Mouse (Mus musculus) urinary bladder, postnatal 14 days (tissue): ENCODE results near the gene Gm49450.
"Not testable (repeated sequence)": the region's sequence is repeated elsewhere in the genome, so short reads cannot be mapped to it uniquely, and the experiment has no call there.

ENCODE experiments used
- DNase-seq: peaks from one replicate; pipeline ENCODE4 v3.0.0; 2021; ENCODE audit warnings: low spot score

Gene Gm49450

DNA sequence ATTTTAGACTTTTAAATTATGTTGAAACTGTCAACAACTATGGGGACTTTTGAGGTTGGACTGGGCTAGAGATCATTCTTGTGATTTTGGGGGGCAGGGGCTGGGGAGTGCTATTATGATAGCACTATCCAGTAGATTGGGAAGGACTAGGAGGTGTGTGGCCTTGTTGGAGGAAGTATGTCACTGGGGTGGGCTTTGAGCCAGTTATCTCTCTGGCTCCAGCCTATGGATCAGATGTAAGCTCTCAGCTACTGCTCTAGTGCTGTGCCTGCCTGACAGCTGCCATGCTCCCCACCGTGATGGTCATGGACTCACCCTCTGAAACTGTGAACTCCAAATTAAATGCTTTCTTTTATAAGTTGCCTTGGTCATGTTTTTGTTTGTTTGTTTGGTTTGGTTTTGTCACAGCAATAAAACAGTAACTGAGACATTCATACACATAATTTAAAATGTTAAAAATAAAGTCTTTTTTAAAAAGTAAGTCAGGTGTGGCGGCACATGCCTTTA lies 30.3 kb downstream of the Gm49450 start:
- no peak for DNase-seq

GRCm38 (mm10) chr15:98922581-98922980 lies 30.8 kb downstream of the Gm49450 start:
- no peak for DNase-seq

DNA sequence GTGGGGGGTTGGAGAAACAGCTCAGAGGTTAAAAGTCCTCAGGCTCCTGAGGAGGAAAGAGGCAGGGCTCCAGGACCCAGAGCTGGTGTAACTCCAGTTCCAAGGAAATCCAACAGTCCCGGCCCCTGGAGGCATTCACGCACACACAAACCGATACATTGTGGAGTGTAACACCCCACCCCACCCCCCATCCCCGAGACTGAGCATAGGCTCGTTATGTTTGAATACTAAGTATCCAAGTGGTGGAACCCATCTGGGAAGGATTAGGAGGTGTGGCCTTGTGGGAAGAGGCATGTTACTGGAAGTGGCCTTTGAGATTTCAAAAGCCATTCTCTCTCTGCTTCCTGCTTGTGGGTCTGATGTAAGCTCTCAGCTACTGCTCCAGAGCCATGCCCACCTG lies 31.8 kb downstream of the Gm49450 start:
- DNase-seq = no peak

DNA sequence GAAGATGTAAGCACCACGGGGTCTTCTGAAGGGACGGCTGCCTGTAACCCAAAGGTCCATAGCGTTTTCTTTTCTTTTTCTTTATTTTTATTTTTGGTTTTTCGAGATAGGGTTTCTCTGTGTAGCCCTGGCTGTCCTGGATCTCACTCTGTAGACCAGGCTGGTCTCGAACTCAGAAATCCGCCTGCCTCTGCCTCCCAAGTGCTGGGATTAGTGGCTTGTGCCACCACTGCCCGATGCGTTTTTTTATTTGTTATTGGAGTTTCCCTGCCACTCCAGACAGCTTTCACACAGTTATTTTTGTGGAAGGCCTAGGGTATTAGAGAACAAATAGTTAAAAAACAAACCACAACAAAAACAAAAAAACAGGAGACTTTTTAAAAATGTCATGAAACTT lies 34.9 kb downstream of the Gm49450 start:
- not testable (repeated sequence) for DNase-seq

DNA sequence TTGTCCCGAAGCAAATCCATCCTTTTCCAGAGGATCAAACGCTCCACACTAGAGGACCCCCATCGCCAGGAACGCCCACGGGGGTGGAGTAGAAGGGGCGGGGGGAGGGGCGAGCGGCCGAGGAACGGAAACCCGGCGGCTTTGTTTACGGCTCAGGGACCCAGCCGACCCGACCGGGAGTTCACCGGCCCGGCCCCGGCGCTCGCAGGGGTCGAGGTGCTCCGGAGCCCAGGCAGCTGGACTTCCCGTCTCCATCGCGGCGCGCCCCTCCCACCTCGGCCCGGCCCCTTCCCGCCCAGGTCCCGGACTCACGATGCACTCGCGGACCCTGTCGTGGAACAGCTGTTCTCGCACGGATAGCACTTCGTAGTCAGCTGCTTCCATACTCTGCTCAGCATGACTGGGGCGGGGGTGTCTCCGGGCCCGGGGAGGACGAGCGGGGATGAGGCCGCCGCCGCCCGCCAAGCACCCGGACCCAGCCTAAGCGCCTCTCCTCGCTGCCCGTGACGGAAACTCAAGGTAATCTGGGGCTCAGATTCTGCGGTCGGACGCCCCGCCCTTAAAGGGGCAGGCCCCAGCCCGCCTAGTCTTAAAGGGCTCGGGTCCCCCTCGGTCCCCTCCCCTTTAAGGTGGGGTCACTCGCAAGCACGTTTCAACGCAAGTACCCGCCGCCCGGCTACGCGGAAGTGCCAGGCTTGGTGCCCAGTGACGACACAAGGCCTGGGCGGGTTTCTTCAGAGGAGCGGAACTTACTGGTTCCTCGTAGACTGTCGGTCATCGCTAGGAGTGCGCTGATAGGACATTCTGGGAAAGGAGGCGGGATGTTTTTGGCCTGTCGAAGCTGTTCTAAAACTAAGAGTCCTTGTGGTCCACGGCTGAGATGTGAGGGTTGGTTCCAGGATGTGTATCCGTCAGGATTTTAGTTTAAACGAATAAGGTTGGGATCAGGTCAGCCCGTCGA lies 35.5 kb downstream of the Gm49450 start, which contains the start of gene Lmbr1l:
TSS of gene Lmbr1l (minus strand) at position 694 of the 961 bp plus-strand sequence.
- peak; percentile 100 for DNase-seq

DNA sequence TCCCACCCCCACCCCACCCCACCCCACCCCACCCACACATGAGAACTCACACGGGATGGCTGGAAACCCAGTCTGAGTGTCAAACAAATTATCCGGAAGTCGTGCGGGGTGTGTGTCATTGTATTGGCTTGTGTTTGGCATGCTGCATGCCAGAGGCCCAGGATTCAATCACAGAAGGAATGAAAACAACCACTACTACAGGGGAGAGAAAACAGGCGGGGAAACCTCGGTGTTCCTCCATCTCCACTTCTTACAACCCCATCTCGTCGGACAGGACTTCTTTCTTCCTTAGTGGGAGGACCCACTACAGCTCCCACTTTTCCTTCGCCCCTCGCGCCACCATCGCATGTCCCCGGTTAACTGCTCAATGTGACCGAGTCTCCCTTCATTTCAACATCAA lies 36.3 kb downstream of the Gm49450 start:
- peak; percentile 31 for DNase-seq

DNA sequence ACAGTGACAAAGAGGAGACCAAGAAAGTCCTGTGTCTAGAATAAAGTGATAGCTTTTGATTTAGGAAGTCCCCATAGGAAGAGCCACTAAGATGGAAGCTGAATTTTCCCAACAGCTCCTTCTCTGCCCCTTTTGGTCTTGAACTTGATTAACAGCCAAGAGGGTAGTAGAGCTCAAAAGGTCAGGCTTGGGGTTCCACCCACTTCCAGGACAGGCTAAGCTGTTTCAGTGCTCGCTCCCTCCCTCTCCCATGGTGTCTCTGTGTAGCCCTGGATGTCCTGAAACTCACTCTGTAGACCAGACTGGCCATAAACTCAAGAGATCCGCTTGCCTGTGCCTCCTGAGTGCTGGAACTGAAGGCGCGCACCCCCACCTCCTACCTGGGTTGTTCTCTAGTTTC lies 37.3 kb downstream of the Gm49450 start:
- DNase-seq = no peak

DNA sequence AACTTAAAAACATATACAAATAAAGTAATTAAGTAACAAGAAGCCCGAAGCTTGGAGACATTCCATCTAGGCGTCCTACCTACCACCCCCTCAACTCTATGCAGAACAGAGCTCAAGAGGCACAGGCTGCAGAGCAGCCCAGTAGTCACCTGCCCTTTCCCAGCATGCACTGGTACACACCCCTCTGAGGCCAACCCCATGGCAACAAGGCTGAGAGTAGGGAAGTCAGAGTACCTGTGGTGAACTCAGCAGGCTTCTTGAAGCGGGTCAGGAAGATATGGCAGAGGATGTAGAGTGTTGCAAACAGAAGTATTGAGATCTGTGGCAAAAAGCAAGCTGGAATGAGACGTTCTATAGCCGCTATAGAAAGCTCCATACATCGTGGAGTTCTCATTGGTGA lies 38.4 kb downstream of the Gm49450 start:
- no peak for DNase-seq

DNA sequence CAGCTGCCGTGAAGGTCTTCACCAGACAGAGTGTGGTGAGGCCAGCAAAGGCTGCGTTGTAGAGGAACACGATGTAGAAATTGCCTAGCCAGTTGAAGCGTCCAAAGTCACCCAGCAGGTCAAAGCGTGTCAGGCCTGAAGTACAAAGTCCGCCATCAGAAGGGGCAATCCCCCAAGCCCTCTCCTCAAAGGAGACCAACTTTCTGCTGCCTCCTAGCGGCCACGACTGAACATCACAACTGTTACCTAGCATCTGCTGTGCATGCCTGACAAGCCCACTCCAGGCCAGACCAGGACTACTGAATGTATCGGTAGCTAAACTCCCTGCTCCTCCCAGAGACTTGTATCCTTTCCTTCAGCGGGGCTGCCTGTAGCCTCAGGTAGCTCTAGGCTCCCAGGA lies 48.7 kb downstream of the Gm49450 start:
- no peak for DNase-seq

DNA sequence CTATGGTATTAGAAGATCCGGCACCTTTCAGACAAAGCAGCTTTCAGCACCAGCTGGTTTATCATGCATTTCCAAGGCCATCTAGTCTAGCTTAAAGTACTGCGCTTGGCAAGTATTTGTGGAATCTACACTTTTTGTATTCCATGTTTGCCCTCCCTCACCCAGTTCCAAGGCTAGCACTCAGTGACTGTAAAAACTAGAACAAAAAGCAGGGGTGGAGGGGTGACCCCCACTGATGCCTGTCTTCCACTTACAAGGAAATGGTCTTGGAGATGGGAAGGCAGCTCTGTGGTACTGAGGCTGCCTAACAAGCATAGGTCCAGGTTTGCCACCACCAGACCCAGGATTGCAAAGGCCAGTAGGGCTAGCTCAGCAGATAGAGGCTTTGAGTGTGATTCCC lies 50.8 kb downstream of the Gm49450 start:
- DNase-seq = no peak

GRCm38 (mm10) chr15:98901530-98901929 lies 51.8 kb downstream of the Gm49450 start:
- no peak for DNase-seq

- DNase-seq = no peak
Measured at GRCm38 (mm10) chr15:98897928-98898800, 55.2 kb downstream of the Gm49450 start, which contains the start of gene Dhh. Gene Dhh (minus strand): TSS chr15:98898540.

GRCm38 (mm10) chr15:98897495-98897894 lies 55.9 kb downstream of the Gm49450 start:
- no peak for DNase-seq

- DNase-seq = peak; percentile 20
Measured at GRCm38 (mm10) chr15:98895635-98896589, 57.4 kb downstream of the Gm49450 start.

DNA sequence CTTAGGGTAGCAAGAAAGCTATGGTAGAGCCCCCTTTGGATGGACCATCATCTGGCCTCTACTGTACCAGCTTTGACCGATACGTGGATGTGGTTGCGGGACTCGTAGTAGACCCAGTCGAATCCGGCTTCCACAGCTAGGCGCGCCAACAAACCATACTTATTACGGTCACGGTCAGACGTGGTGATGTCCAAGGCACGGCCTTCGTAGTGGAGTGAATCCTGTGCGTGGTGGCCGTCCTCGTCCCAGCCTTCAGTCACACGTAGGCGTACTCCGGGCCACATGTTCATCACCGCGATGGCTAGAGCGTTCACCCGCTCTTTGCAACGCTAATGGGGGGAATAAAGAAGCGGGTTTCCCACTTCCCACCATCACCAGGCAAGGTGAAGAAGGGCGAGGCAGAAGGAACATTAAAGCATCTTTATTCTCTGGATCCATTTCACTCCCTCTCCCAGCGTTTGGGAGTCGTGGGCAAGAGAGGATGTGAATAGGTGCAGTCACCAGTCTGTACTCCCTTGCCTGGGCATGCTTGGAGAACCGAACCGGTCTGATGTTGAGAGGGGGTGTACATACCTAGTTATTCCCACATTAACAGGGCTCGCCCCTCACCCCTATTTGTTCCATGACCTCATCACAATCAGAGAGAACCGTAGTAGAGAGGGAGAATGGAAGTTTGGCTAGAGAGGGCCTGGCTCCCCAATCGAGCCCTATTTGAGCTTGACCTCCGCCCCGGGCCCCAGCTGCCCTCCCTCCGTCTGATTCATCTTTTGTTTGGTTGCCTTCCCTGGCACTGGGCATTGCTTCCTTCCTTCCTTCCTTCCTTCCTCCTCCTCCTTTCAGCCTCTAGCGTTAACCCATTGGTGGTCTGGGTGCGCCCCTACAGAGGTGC lies 58.4 kb downstream of the Gm49450 start:
- no peak for DNase-seq

DNA sequence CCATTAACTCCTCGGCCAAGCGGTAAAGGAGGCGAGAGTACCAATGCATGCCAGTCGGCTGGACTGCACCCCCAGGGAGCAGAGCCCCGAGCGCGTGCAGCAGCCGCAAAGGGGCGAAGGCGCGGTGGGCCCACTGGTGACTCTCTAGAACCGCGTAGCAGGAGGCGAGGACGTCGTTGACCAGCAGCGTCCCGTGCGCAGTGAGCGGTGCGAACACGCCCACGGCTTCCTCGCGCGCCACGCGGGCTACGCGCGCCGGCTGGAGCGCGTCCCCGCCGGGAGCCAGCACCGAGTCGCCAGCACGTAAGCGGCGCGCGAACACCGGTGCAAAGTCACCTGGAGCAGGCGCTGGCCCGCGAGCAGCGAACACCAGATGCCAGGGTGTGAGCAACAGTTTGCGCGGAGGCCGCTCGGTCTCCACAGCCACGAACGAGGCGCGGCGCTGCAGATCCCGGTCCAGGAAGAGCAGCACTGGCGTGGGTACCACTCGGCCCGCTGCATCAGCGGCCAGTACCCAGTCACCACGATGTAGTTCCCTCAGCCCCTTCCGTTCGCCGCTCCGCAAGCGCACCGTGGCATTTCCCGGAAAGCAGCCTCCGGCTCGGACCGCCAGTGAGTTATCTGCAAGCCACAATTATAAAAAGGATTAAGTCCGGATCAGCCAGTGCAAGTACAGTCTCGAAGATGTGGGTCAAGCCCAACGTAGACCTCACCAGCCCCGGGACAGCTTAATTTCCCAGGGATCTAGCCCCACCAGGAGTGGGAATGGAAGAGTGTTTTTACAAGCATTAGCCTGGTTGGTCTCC lies 59.2 kb downstream of the Gm49450 start, which contains the start of gene Rhebl1:
TSS of gene Rhebl1 (minus strand) at position 601 of the 806 bp plus-strand sequence.
- no peak for DNase-seq

GRCm38 (mm10) chr15:98893036-98893435 lies 60.3 kb downstream of the Gm49450 start:
- no peak for DNase-seq

DNA sequence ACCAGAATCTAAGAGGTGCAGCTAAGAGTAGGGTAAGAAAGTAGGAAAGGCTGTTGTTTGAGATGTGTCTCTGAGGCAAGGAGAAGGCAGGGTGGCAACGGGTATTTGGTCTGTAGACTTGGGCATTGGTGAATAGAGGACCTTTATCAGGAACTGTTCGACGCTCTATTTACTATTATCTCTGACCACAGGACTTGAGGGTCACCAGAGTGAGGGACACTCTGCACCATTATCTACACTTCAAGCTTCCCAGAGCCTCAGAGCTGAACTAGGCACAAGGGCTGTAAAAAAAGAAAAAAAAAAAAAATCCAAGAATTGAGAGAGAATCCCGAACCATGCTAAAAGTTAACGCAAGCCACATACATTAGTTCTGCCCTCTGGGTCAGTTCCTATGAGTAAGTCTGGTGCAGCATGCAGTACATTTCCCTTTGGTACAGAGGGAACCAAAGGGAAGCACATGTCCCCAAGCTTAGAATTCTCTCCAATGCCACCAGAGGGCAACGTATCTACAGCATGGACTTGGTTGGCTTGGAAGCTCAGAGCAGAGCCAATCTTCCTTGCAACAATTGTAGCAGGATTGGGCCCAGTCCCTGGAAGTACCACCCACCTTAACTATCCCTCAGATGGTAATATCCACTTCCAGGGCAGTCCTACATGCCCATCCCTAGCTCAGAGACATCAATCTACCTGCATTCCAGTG lies 61.3 kb downstream of the Gm49450 start:
- peak; percentile 62 for DNase-seq
